16 mouse cellular contexts compared by ENCODE assay signal in the genomic region with DNA sequence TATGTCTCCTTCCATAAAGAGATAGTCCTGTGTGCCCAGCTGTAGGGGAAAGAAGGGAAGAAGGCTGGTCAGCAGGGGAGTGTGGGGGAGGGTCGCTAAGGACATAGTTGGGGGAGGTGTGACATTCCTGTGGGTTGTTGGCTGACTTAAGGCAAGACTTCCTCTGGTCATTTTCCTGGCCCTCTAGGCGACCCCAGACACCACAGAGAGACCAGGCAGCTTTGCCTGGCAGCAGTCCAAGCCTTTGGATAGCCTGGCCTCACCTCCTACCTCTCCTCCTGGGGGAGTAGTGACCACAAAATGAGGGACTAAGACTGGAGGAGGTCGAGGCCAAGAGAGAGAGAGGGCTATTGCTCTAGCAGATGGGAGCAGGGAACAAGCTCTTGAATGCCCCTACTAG. TPM values are rescaled to one million over a fixed set of nuclear protein-coding genes. Genes with fewer than 3 reads are reported as not detected.
DNase-seq lines count a peak whose midpoint lies in the region; ATAC-seq and TF ChIP-seq lines count a peak whose summit lies in the region.
"Had no signal": no experiment of that assay in that cellular context is flagged by ENCODE, and none has a peak within 500 bp of the region (broad histone marks: within the 10 kb centered on the region; RNA-seq: fewer than 3 reads in every experiment).

No protein-coding gene starts in this region.

- no peak for TF ChIP-seq EP300 in heart, postnatal 0 days (IDR thresholded peaks at IDR 0.05; ENCODE audit: low read depth)

- no peaks in the 10 kb centered on the region for H3K9me3 ChIP-seq in heart, postnatal 0 days (replicated peaks; ENCODE audit: control insufficient read depth, low read length)
- H3K9me3 ChIP-seq in midbrain, embryonic 10.5 days (replicated peaks), result no peaks in the 10 kb centered on the region
- H3K9me3 ChIP-seq in midbrain, embryonic 13.5 days, result no peaks in the 10 kb centered on the region
- no peaks in the 10 kb centered on the region for H3K9me3 ChIP-seq in embryonic facial prominence, embryonic 13.5 days
- H3K9me3 ChIP-seq in limb, embryonic 10.5 days (replicated peaks), result no peaks in the 10 kb centered on the region
- H3K9me3 ChIP-seq: forebrain, embryonic 12.5 days; hindbrain, embryonic 12.5 days; liver, embryonic 12.5 days had no signal

- DNase-seq in heart, postnatal 0 days (ENCODE audit: low spot score), result no peak
- no peak for DNase-seq in heart, adult 9 months (ENCODE audit: low spot score in 2 of 2)
- DNase-seq in midbrain, embryonic 10.5 days (ENCODE audit: low spot score), result no peak
- DNase-seq in limb, embryonic 10.5 days (ENCODE audit: low spot score), result no peak
- DNase-seq in right cerebral cortex, postnatal 25 days, result no peak
- DNase-seq: adrenal gland, adult 8-10 months; cerebellum, adult 11-12 months; embryo, embryonic 11 days; gastrocnemius, postnatal 36 days; right cerebral cortex, postnatal 4 days had no signal

- no peak for TF ChIP-seq CTCF in heart, postnatal 0 days (IDR thresholded peaks at IDR 0.05; ENCODE audit: low read depth)

- no peaks in the 10 kb centered on the region for H3K27me3 ChIP-seq in heart, postnatal 0 days (ENCODE audit: control insufficient read depth, insufficient read depth, low read length)
- no peaks in the 10 kb centered on the region for H3K27me3 ChIP-seq in midbrain, embryonic 10.5 days (ENCODE audit: low read depth, poor library complexity, severe bottlenecking)
- H3K27me3 ChIP-seq in midbrain, embryonic 13.5 days, result no peaks in the 10 kb centered on the region
- no peaks in the 10 kb centered on the region for H3K27me3 ChIP-seq in embryonic facial prominence, embryonic 13.5 days
- H3K27me3 ChIP-seq in limb, embryonic 10.5 days (ENCODE audit: low read depth, poor library complexity, severe bottlenecking), result no peaks in the 10 kb centered on the region
- H3K27me3 ChIP-seq: forebrain, embryonic 12.5 days; hindbrain, embryonic 12.5 days; liver, embryonic 12.5 days had no signal

- H3K4me3 ChIP-seq in heart, postnatal 0 days (ENCODE audit: low read depth, low read length), result no peak overlapping the region
- H3K4me3 ChIP-seq in midbrain, embryonic 10.5 days, result no peak overlapping the region
- H3K4me3 ChIP-seq in midbrain, embryonic 13.5 days (replicated peaks), result no peak overlapping the region
- no peak overlapping the region for H3K4me3 ChIP-seq in embryonic facial prominence, embryonic 13.5 days
- no peak overlapping the region for H3K4me3 ChIP-seq in limb, embryonic 10.5 days
- H3K4me3 ChIP-seq: forebrain, embryonic 12.5 days; hindbrain, embryonic 12.5 days; liver, embryonic 12.5 days had no signal

- no peak overlapping the region for H3K4me2 ChIP-seq in heart, postnatal 0 days (ENCODE audit: low read depth, low read length)
- H3K4me2 ChIP-seq in midbrain, embryonic 13.5 days (replicated peaks), result no peak overlapping the region
- no peak overlapping the region for H3K4me2 ChIP-seq in embryonic facial prominence, embryonic 13.5 days
- H3K4me2 ChIP-seq: forebrain, embryonic 12.5 days; hindbrain, embryonic 12.5 days; liver, embryonic 12.5 days had no signal

- peaks cover 47% of the 10 kb centered on the region for H3K4me1 ChIP-seq in heart, postnatal 0 days (ENCODE audit: control insufficient read depth, insufficient read depth)
- H3K4me1 ChIP-seq in midbrain, embryonic 10.5 days, result peaks cover 43% of the 10 kb centered on the region
- peaks cover 29% of the 10 kb centered on the region for H3K4me1 ChIP-seq in midbrain, embryonic 13.5 days (replicated peaks)
- peaks cover 34% of the 10 kb centered on the region for H3K4me1 ChIP-seq in embryonic facial prominence, embryonic 13.5 days
- peaks cover 58% of the 10 kb centered on the region for H3K4me1 ChIP-seq in limb, embryonic 10.5 days

- H3K9ac ChIP-seq in heart, postnatal 0 days (replicated peaks; ENCODE audit: low read depth, low read length), result no peak overlapping the region
- no peak overlapping the region for H3K9ac ChIP-seq in midbrain, embryonic 13.5 days (replicated peaks)
- H3K9ac ChIP-seq in embryonic facial prominence, embryonic 13.5 days, result no peak overlapping the region
- H3K9ac ChIP-seq: forebrain, embryonic 12.5 days; hindbrain, embryonic 12.5 days; liver, embryonic 12.5 days had no signal

- peaks cover 40% of the 10 kb centered on the region for H3K36me3 ChIP-seq in heart, postnatal 0 days (replicated peaks; ENCODE audit: control insufficient read depth, insufficient read depth, low read length)
- peaks cover 40% of the 10 kb centered on the region for H3K36me3 ChIP-seq in midbrain, embryonic 10.5 days
- peaks cover 9% of the 10 kb centered on the region for H3K36me3 ChIP-seq in midbrain, embryonic 13.5 days
- H3K36me3 ChIP-seq in embryonic facial prominence, embryonic 13.5 days, result peaks cover 41% of the 10 kb centered on the region
- peaks cover 12% of the 10 kb centered on the region for H3K36me3 ChIP-seq in limb, embryonic 10.5 days
- H3K36me3 ChIP-seq: hindbrain, embryonic 12.5 days had no signal

- WGBS in heart, postnatal 0 days, result 11% methylated on average over 3 of the region's 3 CpGs
- WGBS in midbrain, embryonic 10.5 days, result 45% methylated on average over 3 of the region's 3 CpGs
- WGBS in midbrain, embryonic 13.5 days, result 50% methylated on average over 3 of the region's 3 CpGs
- 25% methylated on average over 3 of the region's 3 CpGs for WGBS in embryonic facial prominence, embryonic 13.5 days
- WGBS in limb, embryonic 10.5 days, result 19% methylated on average over 3 of the region's 3 CpGs

- H3K27ac ChIP-seq in heart, postnatal 0 days (ENCODE audit: low read depth), result peak overlapping the region; percentile 46
- peak overlapping the region; percentile 86 for H3K27ac ChIP-seq in midbrain, embryonic 10.5 days (replicated peaks)
- H3K27ac ChIP-seq in midbrain, embryonic 13.5 days, result no peak overlapping the region
- 0 out of 2 replicates have a peak overlapping the region, but pooled peaks have one; percentile 90 for H3K27ac ChIP-seq in embryonic facial prominence, embryonic 13.5 days
- H3K27ac ChIP-seq in limb, embryonic 10.5 days, result peak overlapping the region; percentile 81
- H3K27ac ChIP-seq: forebrain, embryonic 12.5 days; hindbrain, embryonic 12.5 days; liver, embryonic 12.5 days had no signal

- peak; percentile 31 for ATAC-seq in heart, postnatal 0 days (ENCODE audit: insufficient read depth, low read depth)
- ATAC-seq in midbrain, embryonic 13.5 days, result no peak
- ATAC-seq in embryonic facial prominence, embryonic 13.5 days (ENCODE audit: insufficient number of reproducible peaks, insufficient read depth, low FRiP score, low TSS enrichment, low read depth), result no peak

RNA-seq across cellular contexts. Expression of a gene that starts 17.2 kb away (rescaled TPM):
- 18.2 and 23.6 TPM in 2 replicates for total RNA-seq in heart, postnatal 0 days (2014; rRNA removed; ENCODE audit: low replicate concordance)
- 7.7 and 8.1 TPM in 2 replicates for polyA plus RNA-seq in heart, postnatal 0 days (2015; fragmentation: Nextera tagmentation; extraction: Ambion mirVana)
- 6.5 and 7.7 TPM in 2 replicates for polyA plus RNA-seq in midbrain, embryonic 10.5 days (2016; fragmentation: Nextera tagmentation; extraction: Ambion mirVana)
- 4.9 and 5.3 TPM in 2 replicates for polyA plus RNA-seq in midbrain, embryonic 13.5 days (2015; fragmentation: Nextera tagmentation; extraction: Ambion mirVana)
- 9.7 and 9.8 TPM in 2 replicates for polyA plus RNA-seq in embryonic facial prominence, embryonic 13.5 days (2015; fragmentation: Nextera tagmentation; extraction: Ambion mirVana)
- 3.4 and 4.6 TPM in 2 replicates for polyA plus RNA-seq in limb, embryonic 10.5 days (2016; fragmentation: Nextera tagmentation; extraction: Ambion mirVana)
- total RNA-seq: megakaryocyte-erythroid progenitor cell, adult 5-6 weeks had no signal

RNA-seq across cellular contexts. Expression of a gene that starts 46.7 kb away (rescaled TPM):
- 19.2 and 32.0 TPM in 2 replicates for total RNA-seq in heart, postnatal 0 days (2014; rRNA removed; ENCODE audit: low replicate concordance)
- polyA plus RNA-seq in heart, postnatal 0 days (2015; fragmentation: Nextera tagmentation; extraction: Ambion mirVana), result 39.4 and 43.3 TPM in 2 replicates
- 92.4 and 99.8 TPM in 2 replicates for polyA plus RNA-seq in midbrain, embryonic 10.5 days (2016; fragmentation: Nextera tagmentation; extraction: Ambion mirVana)
- polyA plus RNA-seq in midbrain, embryonic 13.5 days (2015; fragmentation: Nextera tagmentation; extraction: Ambion mirVana), result 108 and 116 TPM in 2 replicates
- polyA plus RNA-seq in embryonic facial prominence, embryonic 13.5 days (2015; fragmentation: Nextera tagmentation; extraction: Ambion mirVana), result 91.9 and 93.2 TPM in 2 replicates
- 83.4 and 98.2 TPM in 2 replicates for polyA plus RNA-seq in limb, embryonic 10.5 days (2016; fragmentation: Nextera tagmentation; extraction: Ambion mirVana)
